Mouse (Mus musculus) neural tube, embryonic 11.5 days (tissue): ENCODE results near the gene Ncam1. TPM values are rescaled to one million over a fixed set of nuclear protein-coding genes. Genes with fewer than 3 reads are reported as not detected.

Source experiments
- ATAC-seq: fragments of 200-750 bp; cut with Nextera tagmentation; 2 replicates; pipeline ENCODE4 v1.8.0; 2017; ENCODE audit warnings: moderate number of reproducible peaks, mild to moderate bottlenecking, moderate TSS enrichment, moderate library complexity; ENCODE audit not compliant: insufficient read depth, low FRiP score, low TSS enrichment
- DNase-seq: peaks from one replicate; pipeline ENCODE4 v3.0.0-alpha.2; 2015; ENCODE audit warnings: low spot score
- H3K27ac ChIP-seq: fragments of 300-500 bp; sonication (generic); 2 replicates; pipeline ENCODE4 v1.5.1; 2014; ENCODE audit warnings: low read depth, mild to moderate bottlenecking, low read length
- H3K27me3 ChIP-seq: fragments of 300-500 bp; sonication (generic); 2 replicates; pipeline ENCODE4 v1.6.1; 2014; ENCODE audit warnings: mild to moderate bottlenecking, low read length, mixed read lengths; ENCODE audit not compliant: control insufficient read depth, insufficient read depth
- H3K36me3 ChIP-seq: fragments of 300-500 bp; sonication (generic); 2 replicates; pipeline ENCODE4 v1.6.1; 2014; ENCODE audit warnings: mild to moderate bottlenecking, low read length, moderate library complexity, mixed read lengths; ENCODE audit not compliant: control insufficient read depth, insufficient read depth
- H3K4me1 ChIP-seq: fragments of 300-500 bp; sonication (generic); 2 replicates; pipeline ENCODE4 v1.6.1; 2014; ENCODE audit warnings: low read length, mixed read lengths; ENCODE audit not compliant: control insufficient read depth, insufficient read depth
- H3K4me2 ChIP-seq: fragments of 300-500 bp; sonication (generic); 2 replicates; pipeline ENCODE4 v1.6.1; 2014; ENCODE audit warnings: low read depth, mild to moderate bottlenecking, moderate library complexity
- H3K4me3 ChIP-seq: fragments of 300-500 bp; sonication (generic); 2 replicates; pipeline ENCODE4 v1.5.1; 2014; ENCODE audit warnings: low read depth, low read length
- H3K9ac ChIP-seq: fragments of 300-500 bp; sonication (generic); 2 replicates; pipeline ENCODE4 v1.6.1; 2014; ENCODE audit warnings: mild to moderate bottlenecking, low read length
- H3K9me3 ChIP-seq: fragments of 300-500 bp; sonication (generic); 2 replicates; pipeline ENCODE4 v1.6.1; 2016; ENCODE audit warnings: low read length; ENCODE audit not compliant: control insufficient read depth
- WGBS: fragments of 180-500 bp; shearing (Covaris S2); extraction: QIAGEN DNeasy Blood & Tissue Kit; methylation state at CpG from one replicate; pipeline ENCODE4 v1.1.7; 2014; 5-methylcytosine and 5-hydroxymethylcytosine counted together
- polyA plus RNA-seq: library from polyadenylated mRNA; unstranded; fragments of >200 nt; fragmentation: Nextera tagmentation; extraction: Ambion mirVana; gene quantifications from 2 replicates; pipeline ENCODE4 v1.2.1, GENCODE M21; 2014

Gene Ncam1
- polyA plus RNA-seq, 1 experiment from 2014 or later, result 193 TPM

DNA sequence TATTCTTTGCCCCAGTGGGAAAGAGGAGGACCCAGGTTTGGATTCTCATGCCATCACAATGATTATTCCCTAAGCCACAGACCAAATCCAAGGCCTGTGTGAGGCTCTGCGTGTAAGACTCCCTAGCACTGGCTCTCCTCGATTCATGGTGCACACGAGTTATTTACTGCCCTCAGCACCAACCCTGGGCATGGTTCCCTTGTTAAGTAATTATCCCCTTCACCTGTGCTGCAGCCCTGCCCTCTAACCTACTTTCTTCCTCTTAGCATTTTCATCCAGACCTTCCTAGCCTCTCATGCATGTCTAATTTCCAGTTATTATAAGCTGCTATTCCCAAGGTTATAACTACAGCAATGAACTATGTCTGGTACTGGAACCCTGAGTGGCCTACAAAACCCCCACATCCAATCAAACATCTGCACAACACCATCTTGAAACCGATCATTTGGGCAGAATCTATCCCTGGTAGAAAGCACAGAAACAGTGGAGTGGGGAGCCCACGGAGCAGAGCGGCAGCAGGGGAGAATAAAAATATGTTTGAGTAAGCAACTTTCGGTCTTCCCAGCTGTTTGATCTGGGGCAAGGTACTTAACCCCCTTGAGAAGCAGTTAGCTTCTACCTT, 116.8 kb downstream of the Ncam1 start:
- no peak for DNase-seq
- Histone ChIP-seq H3K4me1 (no peaks in the 10 kb centered on the region; the same call in 1 of the 2 replicates), H3K27me3 (no peaks in the 10 kb centered on the region), H3K36me3 (no peaks in the 10 kb centered on the region), H3K4me3 (no peak overlapping the region), H3K9ac (no peak overlapping the region), H3K9me3 (no peaks in the 10 kb centered on the region), H3K4me2 (no peak overlapping the region), H3K27ac (no peak overlapping the region)
- 70% methylated on average over 7 of the region's 7 CpGs for WGBS
- no peak for ATAC-seq

DNA sequence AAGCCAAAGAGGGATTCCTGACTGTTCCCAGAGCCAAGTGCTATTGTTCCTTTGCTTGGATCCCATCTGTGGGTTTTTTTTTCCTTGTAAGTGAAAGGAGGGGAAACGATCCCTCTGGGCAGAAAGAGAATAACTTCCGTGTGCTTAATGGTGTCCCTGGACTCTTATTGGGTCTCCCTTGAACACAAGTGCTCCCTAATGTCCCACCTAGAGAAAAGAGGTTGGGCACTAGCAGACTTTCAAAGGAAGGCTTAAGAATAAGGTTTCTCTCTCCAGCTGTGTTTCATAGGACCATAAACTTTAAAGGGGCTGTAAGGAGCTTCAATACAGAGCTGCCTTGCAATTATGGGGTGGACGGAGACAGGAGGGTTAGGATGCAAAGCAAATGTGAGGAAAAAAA, 119.5 kb downstream of the Ncam1 start:
- no peak for DNase-seq
- 22% methylated on average over 3 of the region's 3 CpGs for whole genome bisulfite sequencing
- H3K4me1 ChIP-seq, result no peaks in the 10 kb centered on the region; the same call in 1 of the 2 replicates
- H3K27ac ChIP-seq, result no peak overlapping the region
- no peak for ATAC-seq
- H3K9me3 ChIP-seq, result no peaks in the 10 kb centered on the region
- H3K4me2 ChIP-seq, result no peak overlapping the region
- no peaks in the 10 kb centered on the region for H3K36me3 ChIP-seq
- no peak overlapping the region for H3K4me3 ChIP-seq
- H3K27me3 ChIP-seq, result no peaks in the 10 kb centered on the region
- H3K9ac ChIP-seq, result no peak overlapping the region

DNA sequence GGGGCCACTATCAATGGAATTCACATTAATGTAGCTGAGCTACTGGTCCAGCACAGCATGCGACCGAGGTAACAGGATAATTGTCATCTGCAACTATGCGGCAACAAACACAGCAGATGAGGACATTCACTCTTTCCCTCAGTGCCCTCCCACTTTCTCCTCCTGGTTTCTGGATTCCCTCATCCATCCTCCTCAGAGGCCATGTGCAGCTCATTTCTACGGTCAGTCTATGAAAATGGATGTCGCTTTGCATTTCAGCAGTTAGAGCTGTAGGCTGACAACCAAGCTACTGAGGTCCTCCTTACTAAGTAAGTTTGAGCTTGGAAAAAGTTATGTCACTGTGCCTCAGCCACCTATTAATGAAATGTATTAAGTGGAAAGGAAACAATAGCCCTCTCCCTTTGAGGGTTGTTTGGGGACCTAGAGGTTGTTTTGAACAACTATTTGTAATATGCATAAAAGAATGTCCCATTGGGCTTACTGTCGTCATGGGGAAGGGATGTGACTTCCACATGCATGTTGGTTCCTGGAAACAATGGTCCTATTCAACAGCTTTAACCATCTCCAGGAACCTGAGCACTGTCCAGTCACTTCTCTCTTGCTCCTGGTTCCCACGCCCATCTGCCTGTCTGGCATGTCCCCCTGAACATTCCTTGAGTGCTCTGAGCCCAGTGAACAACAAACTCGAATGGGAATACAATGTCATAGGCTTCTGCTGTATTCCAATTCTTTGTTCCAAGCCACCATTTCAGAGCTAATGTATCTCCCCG, 122.8 kb downstream of the Ncam1 start:
- no peak for ATAC-seq

GRCm38 (mm10) chr9:49672646-49673199, 126.0 kb downstream of the Ncam1 start:
- no peaks in the 10 kb centered on the region; the same call in 1 of the 2 replicates for H3K4me1 ChIP-seq
- DNase-seq (no peak), ATAC-seq (no peak)
- H3K9me3 ChIP-seq, result no peaks in the 10 kb centered on the region
- no peaks in the 10 kb centered on the region for H3K27me3 ChIP-seq
- H3K4me2 ChIP-seq, result no peak overlapping the region
- no peaks in the 10 kb centered on the region for H3K36me3 ChIP-seq
- H3K9ac ChIP-seq, result no peak overlapping the region
- WGBS, result 63% methylated on average over 6 of the region's 6 CpGs
- H3K4me3 ChIP-seq, result no peak overlapping the region
- no peak overlapping the region for H3K27ac ChIP-seq

More for the DNA sequence above, 122.8 kb downstream of the Ncam1 start:
- H3K4me1 ChIP-seq, result no peaks in the 10 kb centered on the region; the same call in 1 of the 2 replicates
- H3K4me3 ChIP-seq, result no peak overlapping the region
- WGBS, result 70% methylated on average over 9 of the region's 9 CpGs
- H3K9me3 ChIP-seq, result no peaks in the 10 kb centered on the region
- no peaks in the 10 kb centered on the region for H3K36me3 ChIP-seq
- H3K9ac ChIP-seq, result no peak overlapping the region
- no peak overlapping the region for H3K27ac ChIP-seq
- DNase-seq, result no peak
- no peaks in the 10 kb centered on the region for H3K27me3 ChIP-seq
- no peak overlapping the region for H3K4me2 ChIP-seq

GRCm38 (mm10) chr9:49667066-49667465, 131.7 kb downstream of the Ncam1 start:
- H3K9ac ChIP-seq, result no peak overlapping the region
- ATAC-seq (no peak), DNase-seq (no peak)
- H3K4me3 ChIP-seq, result no peak overlapping the region
- no peak overlapping the region for H3K4me2 ChIP-seq
- H3K4me1 ChIP-seq, result no peaks in the 10 kb centered on the region; the same call in 1 of the 2 replicates
- H3K9me3 ChIP-seq, result no peaks in the 10 kb centered on the region
- H3K36me3 ChIP-seq, result no peaks in the 10 kb centered on the region
- H3K27ac ChIP-seq, result no peak overlapping the region
- no peaks in the 10 kb centered on the region for H3K27me3 ChIP-seq

DNA sequence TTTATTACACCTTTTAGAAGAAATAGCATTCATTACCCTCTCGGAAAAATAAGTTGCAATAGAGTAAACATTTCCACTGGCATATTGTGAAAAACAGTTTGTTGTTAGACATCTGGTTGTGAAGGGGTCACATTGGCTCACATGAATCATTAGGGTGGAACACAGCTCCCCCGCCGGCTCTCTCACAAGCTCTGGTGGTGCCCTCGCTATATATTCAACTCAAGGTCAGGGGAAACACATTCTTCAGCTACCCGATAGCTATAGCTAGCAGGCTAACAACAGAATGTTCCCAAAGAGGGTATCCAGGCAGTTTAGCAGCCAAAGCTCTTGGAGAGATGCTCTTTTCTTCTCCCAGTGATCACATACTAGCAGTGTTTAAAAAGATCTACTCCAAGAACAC, 133.4 kb downstream of the Ncam1 start:
- DNase-seq, result no peak
- no peaks in the 10 kb centered on the region for H3K27me3 ChIP-seq
- no peaks in the 10 kb centered on the region for H3K36me3 ChIP-seq
- no peaks in the 10 kb centered on the region for H3K9me3 ChIP-seq
- H3K9ac ChIP-seq, result no peak overlapping the region
- WGBS, result 26% methylated on average over 5 of the region's 5 CpGs
- no peak overlapping the region for H3K27ac ChIP-seq
- no peak for ATAC-seq
- H3K4me2 ChIP-seq, result no peak overlapping the region
- no peaks in the 10 kb centered on the region; the same call in 1 of the 2 replicates for H3K4me1 ChIP-seq
- H3K4me3 ChIP-seq, result no peak overlapping the region

DNA sequence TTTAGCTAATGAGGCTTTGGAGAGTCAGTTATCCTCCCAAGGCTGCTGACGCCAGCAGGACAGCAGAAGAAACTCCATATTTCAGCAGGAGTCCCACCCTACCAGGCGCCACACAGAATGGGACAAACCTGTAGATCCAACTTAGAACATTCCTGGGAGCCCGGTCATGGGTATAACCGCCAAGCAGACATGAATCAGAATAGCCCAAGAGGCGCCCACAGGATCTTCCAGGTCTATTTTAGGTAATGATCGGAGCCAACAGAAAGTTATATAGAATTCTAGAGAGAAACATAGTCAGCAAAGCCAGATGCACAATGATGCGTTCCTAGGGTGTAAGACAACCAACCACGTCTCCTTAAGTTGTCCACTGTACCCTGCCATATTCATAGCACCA, 134.8 kb downstream of the Ncam1 start:
- H3K9ac ChIP-seq, result no peak overlapping the region
- H3K4me2 ChIP-seq, result no peak overlapping the region
- H3K27me3 ChIP-seq, result no peaks in the 10 kb centered on the region
- H3K4me3 ChIP-seq, result no peak overlapping the region
- no peak for DNase-seq
- H3K4me1 ChIP-seq, result no peaks in the 10 kb centered on the region; the same call in 1 of the 2 replicates
- no peaks in the 10 kb centered on the region for H3K9me3 ChIP-seq
- no peak overlapping the region for H3K27ac ChIP-seq
- no peak for ATAC-seq
- no peaks in the 10 kb centered on the region for H3K36me3 ChIP-seq
- WGBS, result 92% methylated on average over 8 of the region's 8 CpGs

DNA sequence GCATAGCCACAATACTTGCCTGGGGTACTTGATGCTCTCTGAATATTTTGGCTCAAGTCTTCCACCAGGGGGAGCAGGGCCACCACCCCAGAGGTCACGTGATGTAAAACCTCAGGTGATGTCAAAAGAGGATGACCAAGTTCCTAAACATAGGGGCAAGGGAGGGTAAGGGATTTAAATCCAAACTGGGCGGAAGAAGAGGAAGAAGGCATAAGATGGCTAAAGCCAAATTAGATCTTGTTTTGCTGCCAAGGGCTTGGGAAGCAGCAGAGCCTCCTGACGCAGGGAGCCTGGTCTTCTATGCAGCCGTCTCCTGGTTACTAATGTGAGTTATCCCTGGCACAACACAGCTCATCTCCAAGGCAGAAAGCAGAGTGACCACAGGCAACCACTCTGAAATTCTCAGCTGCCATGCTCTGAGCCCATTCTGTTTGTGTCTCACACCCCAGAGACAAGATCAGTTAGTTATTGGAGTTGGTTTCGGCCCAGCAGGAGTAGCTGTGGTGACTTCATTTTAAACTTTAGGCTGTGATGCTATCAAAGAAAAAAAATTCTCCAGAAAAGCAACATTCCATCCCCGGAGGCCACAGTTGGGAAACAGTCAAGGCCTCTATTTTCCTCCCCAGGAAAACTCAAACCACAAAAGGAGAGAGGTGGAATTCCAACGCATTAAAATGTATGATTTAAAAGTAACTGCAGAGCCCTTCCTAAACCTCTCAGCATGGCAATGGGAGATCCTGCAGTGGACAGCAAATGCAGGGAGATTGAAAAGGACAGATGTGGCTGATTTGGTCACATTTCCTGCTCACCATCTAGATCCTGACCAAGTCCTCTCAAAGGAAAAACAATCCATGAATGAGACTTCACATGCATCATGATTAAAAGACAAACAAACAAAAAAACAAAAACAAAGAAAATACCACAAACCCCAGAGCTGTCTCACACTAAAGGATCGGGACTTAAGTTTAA, 135.5 kb downstream of the Ncam1 start:
- ATAC-seq (no peak), DNase-seq (no peak)
- no peak overlapping the region for H3K27ac ChIP-seq
- no peak overlapping the region for H3K9ac ChIP-seq
- H3K4me3 ChIP-seq, result no peak overlapping the region
- H3K9me3 ChIP-seq, result no peaks in the 10 kb centered on the region
- H3K4me2 ChIP-seq, result no peak overlapping the region
- no peaks in the 10 kb centered on the region for H3K27me3 ChIP-seq
- H3K4me1 ChIP-seq, result no peaks in the 10 kb centered on the region; the same call in 1 of the 2 replicates
- H3K36me3 ChIP-seq, result no peaks in the 10 kb centered on the region
- WGBS, result 82% methylated on average over 8 of the region's 8 CpGs
